Mouse (Mus musculus) brain, embryonic 14.5 days (tissue): ENCODE measurements at regions not wholly inside any gene's neighbourhood (a gene's known extent, or its start where the extent isn't known, plus 50 kb on each side); places are given as distances from the start of the nearest gene placed in this dataset.

Source experiments
- CTCF ChIP-seq: fragments of 200-500 bp; IDR thresholded peaks from 2 replicates; pipeline ENCODE4 v1.5.1; 2012; ENCODE audit warnings: inconsistent platforms, mild to moderate bottlenecking, moderate library complexity, borderline replicate concordance; ENCODE audit not compliant: insufficient read depth, insufficient read length; ENCODE audit errors: extremely low read depth
- POLR2A ChIP-seq: fragments of 200-500 bp; IDR thresholded peaks from 2 replicates; pipeline ENCODE4 v1.6.1; 2012; ENCODE audit warnings: mild to moderate bottlenecking, inconsistent platforms, borderline replicate concordance; ENCODE audit not compliant: poor library complexity, insufficient read depth, insufficient read length, severe bottlenecking; ENCODE audit errors: extremely low read depth

DNA sequence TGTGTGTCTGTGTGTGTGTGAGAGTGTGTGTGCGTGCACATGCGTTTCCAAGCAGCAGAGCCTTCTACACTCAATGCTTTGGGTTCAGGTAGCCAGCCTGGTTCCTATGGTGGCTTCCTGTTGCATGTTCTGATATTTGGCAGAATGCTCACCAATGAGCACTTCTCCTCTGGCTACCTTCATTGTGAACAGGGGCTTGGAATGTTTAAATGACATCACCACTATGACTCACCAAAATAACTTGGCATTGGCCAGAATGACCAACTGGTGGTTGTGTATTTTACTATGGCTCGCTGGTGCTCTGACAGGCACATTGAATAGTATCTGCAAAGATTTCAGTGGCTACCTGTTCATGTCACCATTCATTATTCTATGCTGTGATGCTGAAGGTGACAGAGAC lies 186.2 kb downstream of the Diras2 start:
- TF ChIP-seq POLR2A, result no peak
- no peak for TF ChIP-seq CTCF
